Mouse (Mus musculus): ENCODE measurements around the gene Dok5. TPM values are rescaled to one million over a fixed set of nuclear protein-coding genes. Genes with fewer than 3 reads are reported as not detected.

Gene Dok5
- polyA plus RNA-seq, 1 experiment from 2014 or later = 0.45 TPM

DNA sequence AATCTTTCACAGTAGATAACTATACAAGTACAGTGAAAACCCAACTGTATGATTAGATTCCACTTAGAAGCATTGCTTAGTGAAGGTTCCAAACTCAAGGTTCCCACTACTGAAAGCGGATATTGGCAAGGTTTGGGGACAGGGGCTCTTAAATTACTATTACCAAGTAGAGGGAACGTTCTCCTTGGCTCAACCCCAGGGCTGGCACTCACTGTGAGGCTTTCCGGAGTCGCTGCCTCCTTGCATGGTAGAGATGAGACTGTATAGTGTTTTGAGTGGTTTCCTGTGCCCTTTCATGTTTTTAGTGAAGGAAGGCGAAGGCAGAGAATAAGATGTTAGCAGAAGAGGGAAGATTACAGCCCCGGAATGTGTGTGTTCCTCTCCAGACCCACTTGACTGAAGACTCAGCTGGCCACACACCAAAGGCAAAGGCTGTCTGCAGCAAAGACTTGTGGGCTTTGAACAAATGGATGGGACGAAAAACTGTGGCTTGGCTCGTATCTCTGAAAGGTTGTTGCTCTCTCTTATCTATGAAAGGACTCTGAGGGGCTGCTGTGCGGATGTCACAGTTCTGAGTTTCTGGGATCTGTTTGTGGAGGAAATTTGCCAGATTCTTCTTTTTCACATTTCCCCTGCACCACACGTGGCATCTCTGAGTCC lies 20.7 kb downstream of the Dok5 start:
- TF ChIP-seq CTCF (IDR thresholded peaks at IDR 0.05; ENCODE audit: low read depth) = no peak
- Histone ChIP-seq H3K4me2 (ENCODE audit: low read length) (no peak overlapping the region), H3K27ac (no peak overlapping the region), H3K36me3 (ENCODE audit: insufficient read depth, low read length) (no peaks in the 10 kb centered on the region), H3K9ac (ENCODE audit: low read depth, low read length) (no peak overlapping the region), H3K9me3 (replicated peaks; ENCODE audit: low read length) (no peaks in the 10 kb centered on the region), H3K27me3 (ENCODE audit: insufficient read depth, low read length) (no peaks in the 10 kb centered on the region), H3K4me3 (replicated peaks; ENCODE audit: low read depth, low read length) (no peak overlapping the region), H3K4me1 (replicated peaks; ENCODE audit: insufficient read depth, low read length) (no peaks in the 10 kb centered on the region)
- ATAC-seq (replicated peaks; ENCODE audit: low FRiP score, low read depth) = no peak
- DNase-seq (ENCODE audit: low spot score) = no peak
- WGBS = 69% methylated on average over 10 of the region's 10 CpGs

DNA sequence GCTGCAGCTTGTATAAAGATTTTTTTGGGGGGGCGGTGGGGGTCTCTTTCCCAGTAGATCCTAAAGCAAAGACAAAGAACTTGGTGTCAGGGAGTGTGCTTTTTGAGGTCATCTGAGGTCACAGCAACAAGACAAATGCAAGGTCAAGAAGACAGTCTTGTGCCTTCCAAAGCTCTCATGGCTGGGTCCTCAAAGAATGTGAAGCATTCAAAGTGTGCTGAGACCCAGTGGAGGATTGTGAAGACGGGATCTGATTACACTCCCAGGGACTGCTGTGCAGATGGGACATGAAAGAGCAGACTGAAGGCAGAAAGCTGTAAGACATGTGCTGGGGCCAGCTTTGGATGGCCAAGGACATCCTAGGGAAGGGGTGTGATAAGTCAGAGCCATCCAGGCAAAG lies 24.2 kb downstream of the Dok5 start:
- Histone ChIP-seq H3K9me3 (replicated peaks; ENCODE audit: low read length) (no peaks in the 10 kb centered on the region), H3K27me3 (ENCODE audit: insufficient read depth, low read length) (no peaks in the 10 kb centered on the region), H3K4me1 (replicated peaks; ENCODE audit: insufficient read depth, low read length) (no peaks in the 10 kb centered on the region), H3K27ac (no peak overlapping the region), H3K4me3 (replicated peaks; ENCODE audit: low read depth, low read length) (no peak overlapping the region), H3K36me3 (ENCODE audit: insufficient read depth, low read length) (no peaks in the 10 kb centered on the region), H3K4me2 (ENCODE audit: low read length) (no peak overlapping the region), H3K9ac (ENCODE audit: low read depth, low read length) (no peak overlapping the region)
- no peak for ATAC-seq (replicated peaks; ENCODE audit: low FRiP score, low read depth)
- DNase-seq (ENCODE audit: low spot score) = no peak
- no peak for TF ChIP-seq CTCF (IDR thresholded peaks at IDR 0.05; ENCODE audit: low read depth)
- WGBS = 54% methylated on average over 2 of the region's 2 CpGs

GRCm38 (mm10) chr2:170756667-170757066 lies 25.1 kb downstream of the Dok5 start:
- Histone ChIP-seq H3K9me3 (replicated peaks; ENCODE audit: low read length) (no peaks in the 10 kb centered on the region), H3K36me3 (ENCODE audit: insufficient read depth, low read length) (no peaks in the 10 kb centered on the region), H3K9ac (ENCODE audit: low read depth, low read length) (no peak overlapping the region), H3K27ac (no peak overlapping the region), H3K4me1 (replicated peaks; ENCODE audit: insufficient read depth, low read length) (no peaks in the 10 kb centered on the region), H3K4me3 (replicated peaks; ENCODE audit: low read depth, low read length) (no peak overlapping the region), H3K27me3 (ENCODE audit: insufficient read depth, low read length) (no peaks in the 10 kb centered on the region), H3K4me2 (ENCODE audit: low read length) (no peak overlapping the region)
- 74% methylated on average over 7 of the region's 7 CpGs for WGBS
- ATAC-seq (replicated peaks; ENCODE audit: low FRiP score, low read depth) (no peak), DNase-seq (ENCODE audit: low spot score) (no peak)
- TF ChIP-seq CTCF (IDR thresholded peaks at IDR 0.05; ENCODE audit: low read depth) = no peak

- DNase-seq (ENCODE audit: low spot score) = peak; percentile 9
- Histone ChIP-seq H3K27ac (no peak overlapping the region), H3K9ac (ENCODE audit: low read depth, low read length) (no peak overlapping the region), H3K4me1 (replicated peaks; ENCODE audit: insufficient read depth, low read length) (no peaks in the 10 kb centered on the region), H3K36me3 (ENCODE audit: insufficient read depth, low read length) (no peaks in the 10 kb centered on the region), H3K9me3 (replicated peaks; ENCODE audit: low read length) (no peaks in the 10 kb centered on the region), H3K27me3 (ENCODE audit: insufficient read depth, low read length) (no peaks in the 10 kb centered on the region), H3K4me3 (replicated peaks; ENCODE audit: low read depth, low read length) (no peak overlapping the region), H3K4me2 (ENCODE audit: low read length) (no peak overlapping the region)
- TF ChIP-seq CTCF (IDR thresholded peaks at IDR 0.05; ENCODE audit: low read depth) = no peak
- no peak for ATAC-seq (replicated peaks; ENCODE audit: low FRiP score, low read depth)
- WGBS = 60% methylated on average over 14 of the region's 14 CpGs
Measured at GRCm38 (mm10) chr2:170757228-170757875, 25.7 kb downstream of the Dok5 start.

DNA sequence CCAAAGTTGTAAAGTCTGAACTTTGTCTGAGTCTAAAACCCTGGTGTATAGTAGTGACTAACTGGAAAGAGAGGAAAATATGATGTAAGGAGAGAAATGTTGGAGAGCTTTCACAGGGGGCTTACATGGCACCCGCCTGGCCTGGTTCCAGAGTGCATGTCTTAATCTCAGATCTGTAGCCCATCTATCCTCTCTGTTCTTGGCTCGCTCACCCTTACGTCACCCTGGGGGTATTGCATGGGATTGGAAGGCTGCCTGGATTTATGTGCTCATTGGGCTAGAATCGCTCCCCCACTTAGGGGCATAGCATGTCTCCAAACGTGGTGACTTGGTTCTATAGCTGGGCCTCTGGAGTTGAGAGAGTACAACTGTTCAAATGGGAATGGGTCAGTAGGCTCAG lies 26.6 kb downstream of the Dok5 start:
- Histone ChIP-seq H3K27ac (no peak overlapping the region), H3K4me1 (replicated peaks; ENCODE audit: insufficient read depth, low read length) (no peaks in the 10 kb centered on the region), H3K9me3 (replicated peaks; ENCODE audit: low read length) (no peaks in the 10 kb centered on the region), H3K36me3 (ENCODE audit: insufficient read depth, low read length) (no peaks in the 10 kb centered on the region), H3K27me3 (ENCODE audit: insufficient read depth, low read length) (no peaks in the 10 kb centered on the region), H3K4me3 (replicated peaks; ENCODE audit: low read depth, low read length) (no peak overlapping the region), H3K4me2 (ENCODE audit: low read length) (no peak overlapping the region), H3K9ac (ENCODE audit: low read depth, low read length) (no peak overlapping the region)
- 76% methylated on average over 5 of the region's 5 CpGs for WGBS
- TF ChIP-seq CTCF (IDR thresholded peaks at IDR 0.05; ENCODE audit: low read depth) = no peak
- no peak for ATAC-seq (replicated peaks; ENCODE audit: low FRiP score, low read depth)
- DNase-seq (ENCODE audit: low spot score) = no peak

GRCm38 (mm10) chr2:170764704-170765103 lies 33.1 kb downstream of the Dok5 start:
- 55% methylated on average over 3 of the region's 3 CpGs for WGBS
- H3K27ac ChIP-seq = no peak overlapping the region
- no peaks in the 10 kb centered on the region for H3K9me3 ChIP-seq (replicated peaks; ENCODE audit: low read length)
- no peak overlapping the region for H3K4me2 ChIP-seq (ENCODE audit: low read length)
- H3K9ac ChIP-seq (ENCODE audit: low read depth, low read length) = no peak overlapping the region
- no peaks in the 10 kb centered on the region for H3K36me3 ChIP-seq (ENCODE audit: insufficient read depth, low read length)
- no peak overlapping the region for H3K4me3 ChIP-seq (replicated peaks; ENCODE audit: low read depth, low read length)
- no peak for TF ChIP-seq CTCF (IDR thresholded peaks at IDR 0.05; ENCODE audit: low read depth)
- ATAC-seq (replicated peaks; ENCODE audit: low FRiP score, low read depth) (no peak), DNase-seq (ENCODE audit: low spot score) (no peak)
- no peaks in the 10 kb centered on the region for H3K4me1 ChIP-seq (replicated peaks; ENCODE audit: insufficient read depth, low read length)
- H3K27me3 ChIP-seq (ENCODE audit: insufficient read depth, low read length) = no peaks in the 10 kb centered on the region

Measured in kidney, postnatal 0 days (tissue).